Mouse (Mus musculus): ENCODE results near the gene Filip1l. TPM values are rescaled to one million over a fixed set of nuclear protein-coding genes. Genes with fewer than 3 reads are reported as not detected.

Gene Filip1l
- polyA plus RNA-seq, 1 experiment: 12.1 TPM

GRCm38 (mm10) chr16:57482264-57482663 is 129.4 kb downstream of the Filip1l start:
- Histone ChIP-seq H3K4me2 (ENCODE audit: low read depth) (no peak overlapping the region), H3K36me3 (ENCODE audit: control insufficient read depth, insufficient read depth) (no peaks in the 10 kb centered on the region), H3K4me3 (no peak overlapping the region), H3ac (ENCODE audit: control insufficient read depth, insufficient read length) (no peak overlapping the region), H3K27me3 (ENCODE audit: control insufficient read depth, insufficient read depth, insufficient read length) (no peaks in the 10 kb centered on the region), H3K79me2 (ENCODE audit: control insufficient read depth, insufficient read depth) (no peaks in the 10 kb centered on the region)
- TF ChIP-seq E2F4 (IDR thresholded peaks at IDR 0.05; ENCODE audit: insufficient read depth): no peak
- TF ChIP-seq MYOG (IDR thresholded peaks at IDR 0.05; ENCODE audit: control insufficient read depth in 1 of 3, insufficient read depth in 1 of 3, insufficient read length in 2 of 3, low read depth in 2 of 3): no peak
- no peak for TF ChIP-seq MAX (IDR thresholded peaks at IDR 0.05; ENCODE audit: low read depth)
- no peak for TF ChIP-seq TCF12 (IDR thresholded peaks at IDR 0.05; ENCODE audit: insufficient read depth, poor library complexity, severe bottlenecking)
- no peak for TF ChIP-seq REST (IDR thresholded peaks at IDR 0.05; ENCODE audit: insufficient read depth, insufficient read length)

DNA sequence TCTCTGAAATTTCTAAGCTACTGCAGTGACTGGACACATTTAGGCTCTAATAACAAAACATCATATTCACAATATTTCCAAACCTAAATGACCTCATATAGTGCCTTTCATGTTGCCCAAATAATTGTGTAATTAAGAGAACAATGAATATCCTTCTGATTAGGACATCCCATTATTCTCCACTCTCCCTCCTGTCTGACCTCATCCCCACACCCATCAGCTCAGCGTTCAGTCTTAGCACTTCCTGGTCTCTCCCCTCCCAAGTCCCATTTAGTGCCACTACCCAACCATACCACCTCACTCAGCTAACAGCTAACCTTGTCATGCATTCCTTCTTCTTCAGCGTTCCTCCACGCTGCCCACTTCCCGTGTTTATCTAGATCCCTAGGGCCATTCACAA is 130.0 kb downstream of the Filip1l start:
- H3K36me3 ChIP-seq (ENCODE audit: control insufficient read depth, insufficient read depth): no peaks in the 10 kb centered on the region
- H3K27me3 ChIP-seq (ENCODE audit: control insufficient read depth, insufficient read depth, insufficient read length): no peaks in the 10 kb centered on the region
- TF ChIP-seq TCF12 (IDR thresholded peaks at IDR 0.05; ENCODE audit: insufficient read depth, poor library complexity, severe bottlenecking): no peak
- no peak overlapping the region for H3K4me2 ChIP-seq (ENCODE audit: low read depth)
- H3K4me3 ChIP-seq: no peak overlapping the region
- no peak overlapping the region for H3ac ChIP-seq (ENCODE audit: control insufficient read depth, insufficient read length)
- no peaks in the 10 kb centered on the region for H3K79me2 ChIP-seq (ENCODE audit: control insufficient read depth, insufficient read depth)

DNA sequence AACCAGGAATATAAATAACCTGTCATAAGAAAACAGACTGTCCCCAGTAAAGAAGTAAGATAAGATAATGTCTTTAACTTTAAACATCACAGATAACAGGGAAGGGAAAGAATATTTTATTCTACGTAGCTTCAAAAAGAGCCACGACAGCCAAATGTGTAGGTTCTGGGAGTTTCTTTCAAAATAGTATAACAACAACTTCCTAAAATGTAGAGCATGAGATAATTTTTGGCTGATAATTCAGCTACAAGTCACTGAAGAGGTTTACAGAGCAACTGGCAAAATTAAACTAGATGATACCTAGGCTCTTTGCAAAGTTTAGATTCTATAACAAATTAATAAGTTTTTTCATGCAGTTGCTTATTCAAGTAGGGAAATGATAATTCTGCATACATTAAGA is 130.6 kb downstream of the Filip1l start:
- no peak overlapping the region for H3ac ChIP-seq (ENCODE audit: control insufficient read depth, insufficient read length)
- TF ChIP-seq POLR2AphosphoS2 (IDR thresholded peaks at IDR 0.05; ENCODE audit: insufficient read length, low read depth): no peak
- no peak for TF ChIP-seq MAX (IDR thresholded peaks at IDR 0.05; ENCODE audit: low read depth)
- TF ChIP-seq TCF3 (IDR thresholded peaks at IDR 0.05; ENCODE audit: insufficient read length, low read depth): no peak
- no peak for TF ChIP-seq USF1 (IDR thresholded peaks at IDR 0.05; ENCODE audit: low read depth)
- TF ChIP-seq MYOG (IDR thresholded peaks at IDR 0.05; ENCODE audit: control insufficient read depth in 1 of 3, insufficient read depth in 1 of 3, insufficient read length in 2 of 3, low read depth in 2 of 3): no peak
- TF ChIP-seq MYOD1 (IDR thresholded peaks at IDR 0.05; ENCODE audit: control insufficient read depth in 1 of 3, insufficient read length in 2 of 3, low read depth in 2 of 3): no peak
- TF ChIP-seq E2F4 (IDR thresholded peaks at IDR 0.05; ENCODE audit: insufficient read depth): no peak
- no peak for TF ChIP-seq TCF12 (IDR thresholded peaks at IDR 0.05; ENCODE audit: insufficient read depth, poor library complexity, severe bottlenecking)
- TF ChIP-seq POLR2A (IDR thresholded peaks at IDR 0.05; ENCODE audit: insufficient read length, low read depth): no peak
- TF ChIP-seq SRF (IDR thresholded peaks at IDR 0.05; ENCODE audit: control insufficient read depth, insufficient read length, low read depth): no peak
- TF ChIP-seq REST (IDR thresholded peaks at IDR 0.05; ENCODE audit: insufficient read depth, insufficient read length): no peak
- TF ChIP-seq CEBPB (IDR thresholded peaks at IDR 0.05; ENCODE audit: insufficient read depth, poor library complexity, severe bottlenecking): no peak

DNA sequence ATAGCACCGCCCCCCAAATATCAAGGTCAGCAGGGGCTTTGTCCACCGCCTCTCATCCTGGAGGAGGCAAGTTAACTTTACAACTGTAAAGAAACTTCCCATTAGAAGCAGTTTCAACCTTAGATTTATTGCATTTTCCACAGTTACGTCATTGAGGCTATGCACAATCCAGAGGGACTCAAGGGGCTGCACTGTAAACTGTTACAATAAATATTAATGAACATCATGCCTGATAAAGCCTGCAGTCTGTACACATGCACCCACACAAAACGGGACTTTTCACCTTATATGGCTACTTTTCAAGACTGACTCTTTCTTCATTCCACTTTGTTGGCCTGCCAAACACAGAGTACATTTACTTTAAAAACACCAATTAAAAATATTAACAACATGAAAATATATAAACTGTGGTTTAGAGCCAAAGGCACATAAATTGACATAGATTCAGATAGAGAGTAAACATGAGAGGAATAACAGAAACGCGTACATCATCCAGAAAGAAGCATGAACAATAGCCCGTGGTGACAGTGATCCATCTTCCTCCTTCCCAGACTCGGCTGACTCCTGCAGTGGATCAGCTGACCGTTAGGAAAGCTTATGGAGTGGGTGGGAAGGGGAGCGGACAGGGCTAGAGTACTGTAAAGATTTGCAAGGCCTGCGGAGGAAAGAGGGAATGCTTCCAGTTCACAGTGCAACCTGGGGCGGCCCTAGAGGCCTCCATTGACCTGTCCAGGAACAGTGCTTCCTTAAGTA is 131.3 kb downstream of the Filip1l start:
- H3K79me2 ChIP-seq (ENCODE audit: control insufficient read depth, insufficient read depth): no peaks in the 10 kb centered on the region
- TF ChIP-seq MAX (IDR thresholded peaks at IDR 0.05; ENCODE audit: low read depth) (no peak), POLR2AphosphoS2 (IDR thresholded peaks at IDR 0.05; ENCODE audit: insufficient read length, low read depth) (no peak), TCF12 (IDR thresholded peaks at IDR 0.05; ENCODE audit: insufficient read depth, poor library complexity, severe bottlenecking) (no peak), SRF (IDR thresholded peaks at IDR 0.05; ENCODE audit: control insufficient read depth, insufficient read length, low read depth) (no peak), CEBPB (IDR thresholded peaks at IDR 0.05; ENCODE audit: insufficient read depth, poor library complexity, severe bottlenecking) (no peak), USF1 (IDR thresholded peaks at IDR 0.05; ENCODE audit: low read depth) (no peak), TCF3 (IDR thresholded peaks at IDR 0.05; ENCODE audit: insufficient read length, low read depth) (no peak), MYOG (IDR thresholded peaks at IDR 0.05; ENCODE audit: control insufficient read depth in 1 of 3, insufficient read depth in 1 of 3, insufficient read length in 2 of 3, low read depth in 2 of 3) (no peak), E2F4 (IDR thresholded peaks at IDR 0.05; ENCODE audit: insufficient read depth) (no peak), REST (IDR thresholded peaks at IDR 0.05; ENCODE audit: insufficient read depth, insufficient read length) (no peak), POLR2A (IDR thresholded peaks at IDR 0.05; ENCODE audit: insufficient read length, low read depth) (no peak), MYOD1 (IDR thresholded peaks at IDR 0.05; ENCODE audit: control insufficient read depth in 1 of 3, insufficient read length in 2 of 3, low read depth in 2 of 3) (no peak)

More for the DNA sequence above, 130.6 kb downstream of the Filip1l start:
- Histone ChIP-seq H3K27me3 (ENCODE audit: control insufficient read depth, insufficient read depth, insufficient read length) (no peaks in the 10 kb centered on the region), H3K36me3 (ENCODE audit: control insufficient read depth, insufficient read depth) (no peaks in the 10 kb centered on the region), H3K79me2 (ENCODE audit: control insufficient read depth, insufficient read depth) (no peaks in the 10 kb centered on the region), H3K4me2 (ENCODE audit: low read depth) (no peak overlapping the region), H3K4me3 (no peak overlapping the region)

GRCm38 (mm10) chr16:57485265-57485664 is 132.4 kb downstream of the Filip1l start:
- no peak for TF ChIP-seq CEBPB (IDR thresholded peaks at IDR 0.05; ENCODE audit: insufficient read depth, poor library complexity, severe bottlenecking)
- H3K27me3 ChIP-seq (ENCODE audit: control insufficient read depth, insufficient read depth, insufficient read length): no peaks in the 10 kb centered on the region
- H3K4me2 ChIP-seq (ENCODE audit: low read depth): no peak overlapping the region

More for the DNA sequence above, 131.3 kb downstream of the Filip1l start:
- H3K27me3 ChIP-seq (ENCODE audit: control insufficient read depth, insufficient read depth, insufficient read length): no peaks in the 10 kb centered on the region
- H3ac ChIP-seq (ENCODE audit: control insufficient read depth, insufficient read length): no peak overlapping the region
- no peaks in the 10 kb centered on the region for H3K36me3 ChIP-seq (ENCODE audit: control insufficient read depth, insufficient read depth)
- H3K4me3 ChIP-seq: no peak overlapping the region
- no peak overlapping the region for H3K4me2 ChIP-seq (ENCODE audit: low read depth)

More at GRCm38 (mm10) chr16:57485265-57485664, 132.4 kb downstream of the Filip1l start:
- Histone ChIP-seq H3ac (ENCODE audit: control insufficient read depth, insufficient read length) (no peak overlapping the region), H3K4me3 (no peak overlapping the region), H3K36me3 (ENCODE audit: control insufficient read depth, insufficient read depth) (no peaks in the 10 kb centered on the region), H3K79me2 (ENCODE audit: control insufficient read depth, insufficient read depth) (no peaks in the 10 kb centered on the region)
